Mouse (Mus musculus) ES-E14 (cell line): ENCODE measurements around the gene Olfm1.

Experiments used
- CHD2 ChIP-seq: IDR thresholded peaks from 2 replicates; pipeline ENCODE4 v1.6.1; 2014; ENCODE audit warnings: mild to moderate bottlenecking, low read depth, low read length, inconsistent platforms
- MAFK ChIP-seq: IDR thresholded peaks from 2 replicates; pipeline ENCODE4 v1.6.1; 2014; ENCODE audit warnings: mild to moderate bottlenecking, low read depth, low read length, inconsistent platforms; ENCODE audit not compliant: insufficient read depth
- ZC3H11A ChIP-seq: IDR thresholded peaks from 2 replicates; pipeline ENCODE4 v1.6.1; 2012; ENCODE audit warnings: low read depth, mild to moderate bottlenecking, inconsistent platforms, low read length, borderline replicate concordance

DNA sequence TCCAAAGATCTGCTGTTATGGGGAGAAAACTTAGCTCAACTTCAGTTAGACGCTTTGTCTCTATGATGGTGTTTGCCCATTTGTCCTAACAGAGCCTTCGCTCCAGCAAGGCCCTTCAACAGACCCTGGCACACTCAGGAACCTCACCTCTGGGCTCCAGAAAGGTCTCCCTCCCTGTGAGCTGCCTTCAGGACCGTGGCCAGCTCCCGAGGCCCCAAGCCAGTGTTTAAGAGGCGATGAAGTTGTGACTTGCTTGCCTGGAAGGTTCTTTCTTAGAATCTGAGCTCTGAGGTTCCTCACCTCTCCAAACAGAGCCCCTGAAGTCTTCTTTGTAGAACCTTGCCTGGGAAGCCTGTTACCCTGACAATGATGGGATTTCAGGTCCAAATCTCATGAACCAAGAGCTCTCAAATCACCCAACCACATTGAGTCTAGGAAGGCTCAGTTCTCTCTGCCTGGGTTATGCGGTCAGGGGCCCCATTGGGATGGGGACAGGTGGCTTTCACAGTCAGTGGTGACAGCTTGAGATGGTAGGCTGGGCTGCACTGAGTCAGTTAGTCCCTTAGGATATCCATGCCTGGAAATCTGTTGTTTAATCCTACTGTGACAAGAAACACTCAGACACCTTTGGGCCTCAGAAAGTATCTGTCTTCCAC is 2.3 kb downstream of the Olfm1 start:
- no peak for TF ChIP-seq CHD2
- no peak for TF ChIP-seq ZC3H11A
- no peak for TF ChIP-seq MAFK
